Mouse (Mus musculus): ENCODE data around the gene Pik3r1. TPM values are rescaled to one million over a fixed set of nuclear protein-coding genes. Genes with fewer than 3 reads are reported as not detected.

Pik3r1 gene
- total RNA-seq, 2 experiments from 2014 or later: 109 to 112 TPM

- peak; percentile 69 to 70 for DNase-seq (ENCODE audit: low spot score in 2 of 2)
Measured at GRCm38 (mm10) chr13:101767013-101767808, 806 bp downstream of the Pik3r1 start.

GRCm38 (mm10) chr13:101766605-101767012, 1.4 kb downstream of the Pik3r1 start:
- no peak for DNase-seq (ENCODE audit: low spot score in 2 of 2)

DNA sequence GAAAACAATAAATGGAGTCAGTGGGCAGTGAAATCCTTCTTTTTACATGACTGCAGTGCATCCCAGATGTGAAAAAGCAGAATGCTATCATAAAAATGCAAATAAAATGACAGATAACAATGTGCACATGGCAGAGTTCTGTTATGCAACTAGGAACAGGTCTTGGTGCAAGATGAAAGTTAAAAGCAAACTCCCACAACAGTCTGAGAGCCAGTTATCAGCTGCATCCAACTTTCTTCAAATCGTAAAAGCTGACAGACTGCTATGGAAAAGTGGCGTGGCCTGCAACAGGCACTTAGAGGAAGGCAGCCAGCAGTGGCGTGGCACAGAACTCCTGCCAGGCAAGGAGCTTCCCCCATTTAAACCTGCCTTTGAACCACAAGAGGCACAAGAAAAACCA, 2.0 kb downstream of the Pik3r1 start:
- DNase-seq (ENCODE audit: low spot score in 2 of 2): no peak

GRCm38 (mm10) chr13:101764111-101764510, 3.9 kb downstream of the Pik3r1 start:
- DNase-seq (ENCODE audit: low spot score in 2 of 2): no peak

DNA sequence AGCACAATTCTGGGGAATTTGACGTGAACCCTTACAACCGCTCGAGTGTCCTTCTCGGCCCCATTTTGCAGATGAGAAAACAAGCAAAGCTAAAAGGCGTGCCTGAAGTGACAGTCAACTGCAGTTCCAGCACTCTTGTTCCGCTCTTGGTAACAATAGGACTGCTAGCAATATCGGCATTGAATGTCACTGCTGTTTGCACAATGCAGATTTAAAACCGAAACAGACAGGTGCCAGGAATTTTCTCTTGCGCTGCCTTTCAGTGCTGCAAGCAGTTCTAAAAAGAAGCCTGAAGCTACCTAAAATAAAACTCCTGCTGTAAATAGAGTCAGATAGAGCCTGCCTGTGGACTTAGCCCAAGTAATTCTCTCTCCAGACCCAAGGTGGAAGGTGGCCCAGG, 4.3 kb downstream of the Pik3r1 start:
- no peak for DNase-seq (ENCODE audit: low spot score in 2 of 2)

- DNase-seq (ENCODE audit: low spot score in 2 of 2): no peak
Measured at GRCm38 (mm10) chr13:101763149-101763548, 4.9 kb downstream of the Pik3r1 start.

GRCm38 (mm10) chr13:101761617-101762016, 6.4 kb downstream of the Pik3r1 start:
- no peak for DNase-seq (ENCODE audit: low spot score in 2 of 2)

GRCm38 (mm10) chr13:101760953-101761352, 7.1 kb downstream of the Pik3r1 start:
- DNase-seq (ENCODE audit: low spot score in 2 of 2): no peak

DNA sequence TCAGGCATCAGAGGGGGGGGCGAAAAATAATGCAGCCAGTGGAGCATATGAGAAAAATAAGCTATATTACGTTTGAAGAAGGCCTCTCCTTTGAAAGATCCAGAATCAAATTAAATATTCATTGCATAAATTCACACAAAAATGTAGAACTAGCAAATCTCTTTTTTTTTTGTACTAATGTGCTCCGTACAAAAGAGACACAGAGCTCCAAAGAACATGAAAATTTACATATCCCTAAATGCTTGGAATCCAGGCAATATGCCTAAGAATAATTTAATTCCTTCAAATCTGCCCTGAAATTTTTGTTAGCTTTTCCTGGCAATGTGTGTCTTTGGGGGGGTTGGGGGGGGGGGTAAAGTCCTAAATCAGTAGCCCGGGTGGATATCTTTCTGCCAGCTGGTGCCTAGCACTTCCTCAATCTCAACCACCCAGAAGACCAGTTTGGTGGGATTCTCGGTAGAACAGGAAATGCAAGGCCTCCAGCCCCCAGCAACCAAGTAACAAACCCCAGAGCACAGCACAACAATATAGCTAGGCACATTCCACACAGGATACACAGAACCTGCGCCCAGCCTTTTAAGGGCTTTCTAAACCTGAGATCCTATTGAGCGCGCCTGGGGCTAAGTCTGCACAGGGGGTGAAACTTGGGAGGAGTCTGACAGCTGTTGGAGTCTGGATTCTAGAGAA, 7.9 kb downstream of the Pik3r1 start:
- DNase-seq (ENCODE audit: low spot score in 2 of 2): no peak

- DNase-seq (ENCODE audit: low spot score in 2 of 2): no peak
Measured at GRCm38 (mm10) chr13:101759281-101759871, 8.6 kb downstream of the Pik3r1 start.

DNA sequence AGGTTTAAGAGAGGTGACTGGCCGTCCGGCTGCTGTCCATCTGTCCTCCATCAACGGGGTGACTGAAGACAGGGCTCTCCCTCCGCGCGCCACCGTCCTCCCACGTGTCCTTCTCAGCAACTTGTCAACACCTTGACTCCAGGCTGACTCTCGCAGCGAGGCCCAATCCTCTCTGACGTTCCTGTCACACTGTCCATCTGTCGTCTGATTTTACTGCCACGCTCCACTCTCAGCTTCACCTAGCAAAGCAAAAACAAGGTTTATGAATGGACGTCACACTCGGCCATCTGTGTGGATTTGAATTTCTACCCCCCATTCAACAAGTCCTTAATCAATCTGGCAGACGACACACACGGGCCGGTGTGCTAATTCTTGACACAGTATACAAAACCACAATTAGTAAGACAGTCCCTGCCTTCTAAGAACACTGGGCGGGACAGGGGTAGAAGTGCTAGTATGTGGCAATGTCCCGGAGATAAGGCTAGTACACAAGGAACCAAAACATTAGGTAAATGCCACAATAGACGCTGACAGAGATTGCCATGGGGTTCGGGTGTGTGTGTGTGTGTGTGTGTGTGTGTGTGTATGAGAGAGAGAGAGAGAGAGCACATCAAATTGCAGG, 10.1 kb downstream of the Pik3r1 start:
- DNase-seq (ENCODE audit: low spot score in 2 of 2): no peak

GRCm38 (mm10) chr13:101755228-101755627, 12.8 kb downstream of the Pik3r1 start:
- DNase-seq (ENCODE audit: low spot score in 2 of 2): no peak

DNA sequence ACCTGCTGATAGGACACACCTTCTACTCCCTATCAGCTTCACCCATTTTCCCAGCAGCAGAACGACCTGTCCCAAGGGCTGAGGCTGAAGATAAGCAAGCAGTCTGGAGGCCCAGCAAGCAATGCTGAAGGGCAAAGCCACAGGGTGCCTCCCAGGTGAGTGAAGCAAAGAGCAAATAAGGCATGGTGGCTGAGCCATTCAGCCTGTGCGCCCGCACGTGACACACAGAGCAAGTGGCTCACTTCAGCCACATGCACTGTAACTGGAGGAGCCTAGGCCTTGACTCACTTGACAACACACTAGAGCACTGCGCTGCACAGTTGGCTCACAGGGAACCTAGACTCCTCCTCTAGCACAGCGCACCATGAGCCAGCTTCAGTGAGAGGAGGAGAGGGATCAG, 14.4 kb downstream of the Pik3r1 start:
- peak in 1 of 2 experiments; percentile 16 for DNase-seq (ENCODE audit: low spot score in 2 of 2)

DNA sequence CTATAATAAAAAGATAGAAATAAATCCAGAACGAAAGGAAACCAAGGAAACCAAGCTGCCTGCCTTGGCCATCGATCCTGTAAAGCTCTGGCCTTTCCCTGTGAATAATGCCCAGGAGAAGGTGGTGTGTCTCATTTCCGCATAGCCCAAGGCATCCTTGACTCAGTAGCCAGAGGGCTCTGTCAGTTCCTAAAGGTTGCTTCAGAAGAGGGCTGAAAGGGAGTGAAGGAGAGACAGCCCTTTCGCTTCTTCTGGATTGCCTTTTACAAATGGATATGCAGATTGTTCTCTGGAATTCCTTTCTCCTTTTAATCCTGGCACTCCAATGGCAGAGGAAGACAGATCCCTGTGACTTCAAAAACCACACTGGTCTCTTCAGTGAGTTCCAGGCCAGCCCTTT, 16.2 kb downstream of the Pik3r1 start:
- no peak for DNase-seq (ENCODE audit: low spot score in 2 of 2)

GRCm38 (mm10) chr13:101746012-101746595, 21.9 kb downstream of the Pik3r1 start:
- DNase-seq (ENCODE audit: low spot score in 2 of 2): no peak

DNA sequence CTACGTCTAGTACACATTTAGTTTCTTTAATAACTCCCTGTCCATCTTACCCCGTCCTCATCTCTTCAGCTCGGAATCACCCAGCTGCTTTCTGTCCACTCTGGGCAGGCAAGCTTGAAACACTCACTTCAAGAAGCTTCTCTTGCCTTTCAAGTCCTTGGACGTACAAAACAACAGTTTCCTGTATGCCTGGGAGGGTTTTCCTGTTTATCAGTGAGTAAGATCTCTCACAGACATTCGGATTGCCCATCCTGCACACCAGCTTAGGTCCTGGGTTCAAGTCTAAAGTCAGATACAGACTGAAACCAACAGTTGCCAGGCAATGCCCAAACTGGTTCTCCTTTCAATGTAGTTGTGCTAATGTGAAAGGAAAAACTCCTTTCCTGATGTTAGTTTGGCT, 23.1 kb downstream of the Pik3r1 start:
- no peak for DNase-seq (ENCODE audit: low spot score in 2 of 2)

DNA sequence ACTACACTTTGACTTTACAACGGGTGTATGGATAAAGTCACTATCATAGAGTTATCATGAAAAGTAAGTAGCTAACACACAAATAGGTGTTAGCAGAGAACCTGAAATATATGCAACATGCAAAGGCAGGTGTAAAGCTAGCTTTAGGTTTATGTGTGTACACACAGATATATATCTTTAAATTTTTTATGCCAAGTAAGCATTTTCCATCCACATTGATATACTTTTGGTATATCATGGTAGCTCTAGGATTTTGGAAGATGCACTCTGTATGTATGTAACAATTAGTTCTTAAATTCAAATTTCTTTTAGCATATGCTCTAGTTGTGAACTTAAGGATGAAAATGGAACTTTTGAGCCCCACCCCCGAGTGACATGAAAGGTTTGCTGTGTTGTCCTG, 24.0 kb downstream of the Pik3r1 start:
- DNase-seq (ENCODE audit: low spot score in 2 of 2): no peak

- no peak for DNase-seq (ENCODE audit: low spot score in 2 of 2)
Measured at GRCm38 (mm10) chr13:101743247-101743646, 24.8 kb downstream of the Pik3r1 start.

DNA sequence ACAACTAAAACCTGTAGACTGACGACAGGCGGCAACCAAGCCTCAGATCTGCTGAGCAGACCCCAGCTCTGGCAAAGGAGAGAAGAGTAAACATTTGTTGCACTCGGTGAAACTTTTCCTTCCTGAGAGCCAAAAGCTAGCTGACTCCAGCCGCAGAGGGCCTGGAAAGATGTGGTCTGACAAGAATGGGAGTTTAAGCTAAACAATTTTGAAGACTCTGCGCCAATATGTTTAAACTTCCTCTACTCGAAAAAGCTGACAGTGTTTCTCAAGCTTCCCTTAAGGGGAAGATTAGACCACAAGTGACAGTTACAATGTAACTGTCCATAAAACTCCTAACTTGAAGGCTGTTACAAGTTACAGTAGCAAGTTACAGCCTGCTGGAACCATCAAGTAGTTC, 25.4 kb downstream of the Pik3r1 start:
- no peak for DNase-seq (ENCODE audit: low spot score in 2 of 2)

DNA sequence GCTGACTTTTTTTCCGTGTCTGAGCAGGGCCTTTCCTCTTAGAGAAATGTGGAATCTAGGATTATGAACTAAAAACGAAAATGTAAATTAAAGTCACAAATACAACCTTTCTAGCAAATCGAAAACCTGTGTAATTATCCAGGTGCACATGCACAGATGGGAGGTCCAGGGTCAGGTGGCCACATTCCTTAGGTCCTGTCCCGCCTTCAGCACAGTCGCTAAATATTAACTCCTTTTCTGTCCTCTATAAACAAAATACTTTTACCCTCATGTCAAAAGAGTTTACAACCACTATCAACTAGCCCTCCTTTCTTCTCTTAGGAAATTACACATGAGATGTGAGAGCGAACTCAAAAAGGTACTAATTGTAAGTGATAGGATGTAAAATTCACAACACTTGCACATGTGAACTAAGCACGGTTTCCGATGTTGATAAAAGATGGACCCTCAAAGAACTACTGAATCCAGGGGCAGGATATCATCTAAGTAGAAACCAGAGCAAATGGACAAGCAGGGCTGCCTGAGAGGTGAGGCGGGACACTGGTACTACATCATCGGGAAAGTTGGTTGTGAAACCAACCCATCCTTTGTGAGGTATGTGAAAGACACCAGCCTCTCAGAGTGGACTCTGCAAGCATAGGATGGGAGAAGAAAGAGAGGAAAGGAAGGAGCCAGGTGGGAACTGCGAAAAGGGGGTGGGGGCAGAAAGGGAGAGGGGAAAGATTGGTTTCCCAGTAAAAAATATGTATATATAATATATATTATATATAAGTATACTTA, 26.3 kb downstream of the Pik3r1 start:
- DNase-seq (ENCODE audit: low spot score in 2 of 2): no peak

Data from layer of hippocampus, postnatal 10 days (tissue).